Mouse (Mus musculus) bone marrow, adult 2 months (tissue): ENCODE measurements around the gene Gm6401.
"Not testable (repeated sequence)": the region's sequence is repeated elsewhere in the genome, so short reads cannot be mapped to it uniquely, and the experiment has no call there.

Source experiments
- CTCF ChIP-seq: fragments of 200-500 bp; IDR thresholded peaks from 2 replicates; pipeline ENCODE4 v1.5.1; 2011; ENCODE audit warnings: low read length, control low read depth; ENCODE audit not compliant: control insufficient read depth, insufficient read depth
- POLR2A ChIP-seq: fragments of 200-500 bp; IDR thresholded peaks from 2 replicates; pipeline ENCODE4 v1.6.1; 2011; ENCODE audit warnings: low read depth, mild to moderate bottlenecking, control low read depth, low read length, borderline replicate concordance; ENCODE audit not compliant: control insufficient read depth

- TF ChIP-seq CTCF, POLR2A: not testable (repeated sequence)
These were observed 15.5 kb upstream of the Gm6401 start, which contains the start of gene Gm3543 for GRCm38 (mm10) chr14:41983225-41983624.
